Mouse (Mus musculus) brain, embryonic 18.5 days (tissue): ENCODE data around the gene Bcl2.

ENCODE experiments used
- DNase-seq: peaks from one replicate; pipeline ENCODE4 v3.0.0-alpha.2; 2012; ENCODE audit warnings: low read depth, low spot score

Bcl2 gene

DNA sequence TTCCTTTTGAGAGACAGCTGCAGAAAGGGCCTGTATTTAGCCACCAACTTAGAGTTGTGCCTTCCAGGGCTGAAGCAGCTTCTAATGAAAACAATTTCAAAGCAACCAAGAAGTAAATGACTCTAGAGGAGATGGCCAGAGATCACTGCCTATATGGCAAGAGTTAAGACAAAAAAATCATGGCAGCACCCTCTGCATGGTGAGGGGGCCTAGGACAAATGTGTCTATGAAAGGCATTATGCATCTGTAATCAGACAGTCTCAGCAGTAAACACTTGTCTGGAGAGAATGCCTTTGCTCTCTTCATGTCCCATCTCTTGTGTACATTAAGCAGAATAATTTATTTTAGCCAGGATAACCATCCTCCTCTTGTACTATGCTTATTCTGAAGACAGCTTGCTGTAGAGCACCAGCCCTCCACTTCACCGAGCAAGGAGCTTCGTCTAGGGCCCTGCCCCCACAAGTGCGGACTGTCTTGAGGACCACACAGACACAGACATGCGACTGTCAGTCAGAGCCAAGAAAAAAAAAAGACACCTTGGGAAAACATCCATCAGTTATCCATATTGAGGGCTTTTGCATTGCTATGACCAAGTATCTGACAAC lies 126.1 kb downstream of the Bcl2 start:
- DNase-seq, result no peak

DNA sequence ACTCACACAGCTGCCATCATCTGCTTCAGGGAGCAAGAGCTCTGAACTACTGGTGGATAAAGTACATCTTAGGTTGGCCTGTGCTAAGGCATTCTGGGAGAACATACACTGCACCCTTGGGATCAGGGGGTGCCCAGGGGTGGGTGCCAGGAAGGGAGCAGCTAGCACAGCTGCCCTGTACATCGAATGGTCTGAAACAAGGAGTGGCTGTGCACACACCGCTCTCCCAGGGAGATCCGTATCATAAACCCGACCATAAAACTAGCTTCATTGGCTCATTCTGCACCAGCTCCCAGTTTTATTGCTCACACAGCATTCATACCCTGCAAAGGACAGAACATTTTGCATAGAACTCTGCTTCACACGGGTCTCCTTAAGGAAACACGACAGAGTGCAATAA lies 127.3 kb downstream of the Bcl2 start:
- no peak for DNase-seq

DNA sequence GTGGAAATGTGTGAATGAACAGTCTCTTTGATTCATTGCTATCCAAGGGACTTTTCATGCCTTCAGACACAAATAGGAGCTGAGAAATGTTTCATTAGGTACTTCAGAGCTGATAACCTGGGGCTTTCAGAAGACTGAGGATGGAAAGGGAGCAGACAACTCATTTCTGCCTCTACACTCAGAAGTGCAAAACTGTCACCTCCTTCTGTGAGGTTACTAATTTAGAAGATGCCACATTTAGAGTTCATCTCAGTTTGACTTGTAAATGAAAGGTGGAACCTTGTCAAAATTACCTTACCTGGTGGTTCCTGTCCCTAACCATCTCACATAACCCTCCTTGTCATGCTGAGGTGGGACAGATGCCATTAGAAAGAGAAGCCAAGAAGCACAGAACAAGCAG lies 128.7 kb downstream of the Bcl2 start:
- no peak for DNase-seq

GRCm38 (mm10) chr1:106584824-106585223 lies 129.2 kb downstream of the Bcl2 start:
- peak; percentile 30 for DNase-seq

- no peak for DNase-seq
Measured at GRCm38 (mm10) chr1:106584273-106584672, 129.8 kb downstream of the Bcl2 start.

DNA sequence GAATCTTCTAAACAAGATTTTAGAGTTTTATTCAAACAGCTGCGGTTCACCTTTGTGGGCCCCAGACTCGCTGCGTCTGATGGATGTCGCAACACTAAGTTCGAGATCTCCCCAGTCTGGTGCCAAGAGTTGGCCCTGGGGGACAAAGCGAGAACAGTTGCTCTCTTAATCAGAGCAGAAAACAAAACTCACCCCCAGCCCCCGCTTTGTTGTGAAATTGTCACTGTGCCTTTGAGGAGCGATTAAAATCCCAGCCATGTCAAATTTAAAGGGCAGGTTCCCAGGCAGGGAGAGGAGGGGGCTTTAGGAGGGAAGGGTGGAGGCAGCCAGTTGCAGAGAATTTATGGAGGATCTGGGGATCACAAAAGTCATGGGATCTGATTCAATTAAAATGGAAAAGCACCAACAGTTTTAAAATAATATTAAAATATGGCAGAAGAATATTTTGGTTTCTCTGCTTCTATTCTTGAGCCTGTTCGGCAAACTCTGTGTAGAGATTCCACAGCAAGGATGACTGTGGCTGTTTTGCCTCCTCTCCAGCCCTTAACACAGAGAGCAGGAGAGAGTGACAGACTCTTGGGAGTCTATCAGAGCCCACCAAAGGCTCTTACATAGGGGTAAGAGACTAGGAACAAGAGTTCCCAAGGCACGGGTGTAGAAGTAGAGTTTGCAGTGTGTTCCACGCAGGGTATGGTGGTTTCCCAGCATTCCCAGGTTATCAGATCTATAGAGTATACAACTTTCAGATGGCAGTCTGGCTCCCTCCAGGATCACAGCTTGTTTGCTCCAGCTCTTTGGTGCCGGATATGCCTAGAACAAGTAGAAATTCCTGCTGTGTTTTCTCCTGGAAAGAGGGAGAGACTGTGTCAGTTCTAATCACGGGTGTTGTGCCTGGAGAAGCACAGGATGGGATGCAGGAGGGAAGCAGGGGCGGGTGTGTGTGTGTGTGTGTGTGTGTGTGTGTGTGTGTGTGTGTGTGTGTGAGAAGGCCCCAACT lies 130.5 kb downstream of the Bcl2 start:
- DNase-seq, result no peak

DNA sequence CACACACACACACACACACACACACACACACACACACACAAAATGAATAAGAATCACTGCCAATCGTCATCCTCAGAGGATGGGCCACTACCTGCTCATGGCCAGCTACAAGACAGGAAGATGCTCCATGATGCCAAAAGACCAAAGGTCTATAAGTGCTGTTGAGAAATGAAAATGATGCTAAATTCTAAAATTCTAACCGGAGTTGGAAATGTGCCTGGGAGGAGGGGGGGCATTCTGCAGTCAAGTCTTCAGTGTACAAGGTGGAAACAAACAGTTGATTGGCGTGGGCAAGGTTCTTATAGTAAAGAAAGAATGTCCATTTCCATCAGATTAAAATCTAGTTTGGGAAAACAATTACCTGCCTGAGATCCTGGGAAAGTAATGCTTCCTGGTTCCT lies 131.3 kb downstream of the Bcl2 start:
- DNase-seq, result no peak

GRCm38 (mm10) chr1:106581812-106582211 lies 132.3 kb downstream of the Bcl2 start:
- no peak for DNase-seq

DNA sequence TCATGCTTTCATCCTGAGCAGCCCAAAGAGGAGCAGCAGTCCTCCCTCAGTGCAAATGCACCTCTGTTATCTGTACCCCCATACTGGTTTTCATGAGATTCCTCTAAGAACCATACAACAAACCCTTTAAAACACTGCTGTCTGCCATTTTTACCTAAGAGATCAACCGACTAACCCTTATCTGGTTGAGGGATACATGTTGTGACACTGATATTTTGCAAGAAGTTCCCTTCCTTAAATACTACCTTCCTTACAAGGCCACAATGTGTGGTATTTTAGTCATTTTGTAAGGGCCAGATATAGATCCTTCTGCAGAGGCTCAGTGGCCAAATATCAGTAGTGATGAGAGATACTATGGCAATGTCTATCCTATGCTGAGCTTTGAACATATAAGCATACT lies 134.3 kb downstream of the Bcl2 start:
- DNase-seq, result no peak

DNA sequence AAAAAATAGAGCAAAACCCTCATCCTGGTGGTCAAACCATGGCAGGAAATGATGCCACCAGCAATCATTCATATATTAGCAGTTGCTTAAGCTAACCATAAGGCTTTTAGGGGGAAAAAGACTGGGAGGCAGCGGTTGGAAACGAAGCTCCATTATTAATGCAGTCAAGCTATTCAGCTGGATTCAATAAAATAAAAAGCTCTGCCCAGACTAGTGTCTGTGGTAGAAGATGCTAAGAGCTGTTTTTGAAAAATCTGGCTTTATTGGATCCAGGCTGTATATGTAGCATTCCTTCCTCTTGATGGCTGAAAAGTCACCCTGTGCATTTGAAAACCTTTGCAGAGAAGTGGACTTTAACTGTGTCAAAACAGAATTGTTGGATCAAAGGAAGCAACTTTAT lies 141.6 kb downstream of the Bcl2 start:
- no peak for DNase-seq

GRCm38 (mm10) chr1:106570870-106571269 lies 143.2 kb downstream of the Bcl2 start:
- DNase-seq, result no peak

- no peak for DNase-seq
Measured at GRCm38 (mm10) chr1:106570366-106570765, 143.7 kb downstream of the Bcl2 start.

GRCm38 (mm10) chr1:106569674-106570073 lies 144.4 kb downstream of the Bcl2 start:
- no peak for DNase-seq

- DNase-seq, result no peak
Measured at GRCm38 (mm10) chr1:106568868-106569267, 145.2 kb downstream of the Bcl2 start.

GRCm38 (mm10) chr1:106567506-106567905 lies 146.6 kb downstream of the Bcl2 start:
- DNase-seq, result no peak

DNA sequence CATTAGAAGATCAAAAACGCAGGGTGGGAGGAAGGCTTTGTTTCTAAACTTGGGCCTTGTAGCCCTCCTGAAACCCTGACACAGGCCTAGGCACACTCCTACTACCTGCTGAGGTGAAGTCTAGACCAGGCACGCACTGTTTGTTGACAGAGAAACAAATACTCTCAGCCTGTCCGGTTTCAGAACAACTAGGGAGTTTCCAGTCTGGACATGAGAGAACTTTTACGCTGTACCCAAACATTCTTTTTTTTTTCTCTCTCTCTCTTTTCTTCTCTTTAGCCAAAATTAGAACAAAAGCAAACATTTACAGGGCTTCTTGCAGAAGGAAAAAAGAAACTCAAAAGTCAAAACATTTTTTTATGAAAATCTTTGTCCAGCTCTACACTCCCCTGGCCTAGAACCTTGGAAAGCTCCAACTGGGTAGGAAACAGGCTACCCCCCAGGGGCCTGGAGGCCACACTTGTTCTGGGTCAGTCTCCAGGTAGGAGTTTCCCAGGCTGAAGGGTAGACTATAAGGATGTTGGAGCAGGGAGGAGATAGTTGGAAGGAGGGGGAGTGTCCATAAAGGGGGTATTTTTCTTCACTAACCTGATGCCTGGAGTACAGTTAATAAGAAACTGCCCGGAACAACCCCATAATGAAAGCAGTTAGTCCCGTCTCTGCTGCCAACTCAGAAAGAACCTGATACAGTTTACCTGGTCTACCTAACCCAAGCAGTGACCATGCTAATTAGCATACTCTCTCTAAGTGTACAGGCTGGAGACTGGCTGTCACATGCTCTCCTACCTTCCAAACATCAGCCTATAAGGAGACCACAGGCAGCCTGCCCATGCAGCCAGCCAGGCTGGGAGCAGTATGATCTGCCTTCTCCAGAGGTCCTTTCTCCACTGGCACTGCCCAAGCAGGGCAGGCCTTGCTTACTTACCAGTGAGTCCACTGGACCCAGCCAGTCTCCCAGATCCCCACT lies 147.7 kb downstream of the Bcl2 start:
- DNase-seq, result no peak

DNA sequence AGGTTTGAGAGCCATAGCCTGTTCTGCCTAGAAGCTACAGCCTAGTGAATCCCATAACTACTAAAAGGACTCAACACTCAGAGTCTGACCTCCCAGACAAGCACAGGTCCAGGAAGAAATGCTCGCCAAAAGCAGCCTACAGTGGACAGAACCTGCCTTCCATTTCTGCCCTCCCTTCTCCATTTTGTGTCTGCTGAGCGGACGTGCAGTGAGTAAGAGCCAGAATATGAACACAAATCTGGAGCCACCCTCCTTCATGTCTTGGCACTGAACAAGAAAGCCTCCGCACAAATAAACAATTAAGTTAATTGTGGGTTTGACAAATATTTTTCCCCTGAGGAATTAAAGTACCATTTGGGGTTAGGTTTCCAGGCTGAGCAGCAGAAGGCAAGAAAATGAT lies 148.8 kb downstream of the Bcl2 start:
- no peak for DNase-seq

GRCm38 (mm10) chr1:106564436-106564835 lies 149.6 kb downstream of the Bcl2 start:
- DNase-seq, result no peak

DNA sequence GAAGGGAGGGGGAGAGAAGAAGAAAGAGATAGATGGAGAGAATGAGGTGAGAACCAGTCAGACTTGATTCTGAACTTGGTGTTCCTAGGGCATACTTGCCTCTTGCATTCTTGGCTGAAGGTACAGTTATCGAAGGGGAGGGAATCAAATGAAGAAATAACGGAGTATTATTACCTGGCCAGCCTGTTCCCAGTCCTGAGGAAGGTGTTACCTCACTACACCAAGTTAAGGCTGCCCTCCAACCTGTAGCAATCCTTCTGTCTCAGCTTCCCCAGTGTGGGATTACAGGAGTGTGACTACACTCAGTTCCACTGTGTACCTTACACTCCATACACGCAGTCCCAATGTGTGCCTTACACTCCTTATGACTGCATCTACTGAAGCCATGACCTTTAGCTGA lies 151.3 kb downstream of the Bcl2 start:
- DNase-seq, result no peak

- no peak for DNase-seq
Measured at GRCm38 (mm10) chr1:106561085-106561760, 152.9 kb downstream of the Bcl2 start.

DNA sequence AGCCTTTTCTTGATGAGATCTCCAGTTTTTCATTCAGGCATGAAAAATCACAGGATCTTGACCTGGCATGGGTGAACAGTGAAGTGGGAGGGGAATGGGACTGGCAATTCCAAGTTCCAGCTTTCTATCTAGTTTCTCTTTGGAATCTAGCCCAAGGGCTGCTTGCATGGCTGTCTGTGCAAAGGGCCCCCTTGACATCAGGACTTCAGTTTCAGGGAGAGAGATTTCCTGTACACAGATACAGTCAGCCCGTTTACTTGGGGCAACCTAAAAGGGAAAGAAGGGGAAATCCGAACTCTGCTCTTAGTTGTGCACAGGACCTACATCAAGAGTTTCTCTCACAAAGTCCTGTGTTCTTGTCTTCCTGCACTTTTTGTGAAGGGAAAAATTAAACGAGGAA lies 154.0 kb downstream of the Bcl2 start:
- no peak for DNase-seq
